Mouse (Mus musculus) spleen, postnatal 36 days (tissue): Measurements from ENCODE around the gene Stac3.
A peak's percentile ranks its signal among the peaks of the same experiment; 100 is the strongest.

Experiments used
- DNase-seq, 2 experiments: peaks; one replicate each; pipeline ENCODE4 v3.0.0; 2022; ENCODE audit warnings: low spot score in 2 of 2, mixed read lengths in 1 of 2

Stac3 gene

DNA sequence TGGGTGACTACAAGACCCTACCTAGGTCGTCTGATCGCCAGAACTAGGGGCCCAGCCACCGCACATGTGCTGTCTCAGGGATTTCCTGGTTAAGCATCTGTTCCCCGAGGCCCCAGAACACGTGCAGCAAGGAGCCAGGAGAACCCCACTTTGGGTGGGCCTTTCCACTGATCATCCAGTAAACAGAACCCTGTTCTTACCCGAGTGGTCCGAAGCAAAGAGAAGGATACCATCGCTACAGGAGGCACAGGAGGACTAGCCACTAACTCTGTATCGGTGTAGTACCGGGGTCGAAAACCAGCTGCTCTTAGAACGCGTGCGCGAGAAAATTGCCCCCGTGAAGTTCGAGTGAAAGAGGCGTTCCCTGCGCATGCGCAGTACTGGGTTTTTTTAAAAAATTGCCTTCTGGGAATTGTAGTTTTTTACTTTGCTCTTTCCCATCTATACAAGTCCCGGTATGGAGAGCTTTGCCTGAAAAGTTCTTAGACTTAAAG lies 20.6 kb downstream of the Stac3 start, which contains the start of gene Shmt2:
TSS of gene Shmt2 (minus strand) at position 357 of the 494 bp plus-strand sequence.
- DNase-seq: peak; percentile 77 to 85

DNA sequence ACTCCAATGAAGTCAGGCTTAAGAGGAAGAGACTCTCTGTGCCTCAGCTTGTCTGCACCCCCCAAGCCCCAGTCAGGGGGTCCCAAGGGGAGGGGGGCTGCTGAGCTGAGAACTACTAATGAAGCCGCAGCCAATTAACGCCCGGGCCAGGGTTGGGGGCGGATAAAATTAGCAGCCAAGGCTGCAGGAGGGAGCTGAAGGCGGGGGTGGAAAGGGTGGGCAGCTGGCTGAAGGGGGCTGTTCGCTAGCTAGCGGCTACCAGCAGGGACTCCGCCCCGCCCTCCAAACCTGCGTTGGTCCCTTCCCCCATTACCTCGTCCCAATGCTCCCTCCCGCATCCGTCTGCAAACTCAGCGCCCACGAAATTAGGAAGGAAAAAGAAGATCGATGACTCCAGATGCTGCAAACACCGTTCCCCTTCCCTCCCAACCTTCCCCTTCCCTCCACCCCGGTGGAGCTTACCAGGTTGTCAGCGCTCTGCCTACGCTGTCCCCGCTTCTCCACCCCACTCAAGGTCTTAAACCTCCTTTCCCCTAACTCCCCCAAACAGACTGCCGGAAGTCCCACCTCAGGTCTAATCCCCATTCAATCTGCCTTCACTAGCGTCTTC lies 23.3 kb downstream of the Stac3 start:
- no peak for DNase-seq

DNA sequence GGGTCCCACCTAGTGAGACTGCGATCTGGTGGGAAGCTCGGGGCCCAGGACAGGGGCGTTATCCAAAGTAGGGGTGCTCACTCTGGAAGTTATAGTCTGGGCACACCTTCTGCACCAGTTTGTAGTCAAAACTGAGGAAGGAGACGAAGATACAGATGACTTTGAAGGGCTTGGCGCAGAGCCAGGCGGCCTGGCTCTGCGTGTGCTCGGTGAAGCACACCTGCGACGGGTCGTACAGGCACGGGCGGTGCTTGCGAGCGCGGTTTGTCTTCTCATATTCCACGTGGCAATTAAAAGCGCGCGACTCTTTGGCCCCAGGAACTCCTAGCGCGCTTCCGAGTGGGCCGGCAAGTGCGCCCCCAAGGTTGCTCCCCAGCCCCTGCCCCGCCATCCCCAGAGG lies 24.6 kb downstream of the Stac3 start:
- no peak for DNase-seq

DNA sequence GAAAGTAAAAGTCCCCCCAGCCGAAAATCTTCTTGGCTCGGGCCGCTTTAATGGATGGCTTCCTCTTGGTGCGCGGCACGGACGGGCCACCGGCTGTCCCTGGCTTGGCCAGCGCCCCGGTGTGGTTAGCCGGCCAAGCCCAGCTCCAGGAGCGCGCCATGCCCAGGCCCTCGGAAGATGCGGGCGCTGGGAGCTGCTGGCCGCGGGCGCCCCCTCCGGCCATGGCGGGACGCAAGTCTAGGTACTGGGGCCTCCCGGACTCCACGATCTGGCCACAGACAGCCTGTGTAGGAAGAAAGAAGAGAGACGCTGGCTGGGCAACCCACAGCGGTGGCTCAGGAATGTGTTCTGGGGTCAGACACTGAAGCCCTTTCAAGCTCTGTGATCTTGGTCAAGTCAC lies 25.2 kb downstream of the Stac3 start:
- DNase-seq: no peak

DNA sequence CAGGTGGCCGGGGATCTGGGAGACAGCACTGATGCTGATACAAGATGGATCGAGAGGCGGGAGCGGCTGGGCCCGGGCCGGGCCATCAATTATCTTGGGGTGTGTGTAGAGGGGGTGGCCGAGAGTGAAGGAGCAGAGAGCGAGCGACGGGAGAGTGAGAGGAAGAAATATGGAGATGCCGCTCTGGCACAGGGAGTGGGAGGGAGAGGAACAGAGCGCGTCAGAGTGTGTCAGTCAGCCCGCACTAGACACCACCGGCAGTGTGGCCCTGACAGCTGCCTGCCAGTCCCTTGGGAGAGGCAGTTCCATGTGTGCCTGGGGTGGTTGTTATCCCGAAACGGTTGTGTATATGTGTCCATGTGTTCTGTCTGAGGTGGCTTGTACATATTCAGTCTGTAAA lies 26.0 kb downstream of the Stac3 start:
- no peak for DNase-seq

DNA sequence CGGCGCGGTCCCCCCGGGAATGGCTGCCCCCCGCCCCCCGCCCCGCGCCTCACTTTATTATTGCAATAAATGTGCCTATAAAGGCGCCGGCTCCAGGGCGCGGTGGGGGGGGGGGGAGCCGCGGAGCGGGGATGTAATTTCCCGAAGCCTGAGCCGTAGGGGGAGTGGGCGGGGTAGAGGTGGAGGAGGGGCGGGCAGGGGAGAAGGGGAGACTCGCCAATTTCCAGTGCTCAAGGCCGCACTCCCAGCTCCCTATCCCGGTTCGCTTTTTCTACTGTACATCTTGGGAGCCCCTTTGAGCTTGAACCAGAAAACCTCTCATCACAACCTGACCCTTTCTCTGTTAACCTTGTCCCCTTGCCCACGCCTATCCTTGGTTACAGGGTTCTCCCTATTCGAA lies 29.5 kb downstream of the Stac3 start:
- no peak for DNase-seq

DNA sequence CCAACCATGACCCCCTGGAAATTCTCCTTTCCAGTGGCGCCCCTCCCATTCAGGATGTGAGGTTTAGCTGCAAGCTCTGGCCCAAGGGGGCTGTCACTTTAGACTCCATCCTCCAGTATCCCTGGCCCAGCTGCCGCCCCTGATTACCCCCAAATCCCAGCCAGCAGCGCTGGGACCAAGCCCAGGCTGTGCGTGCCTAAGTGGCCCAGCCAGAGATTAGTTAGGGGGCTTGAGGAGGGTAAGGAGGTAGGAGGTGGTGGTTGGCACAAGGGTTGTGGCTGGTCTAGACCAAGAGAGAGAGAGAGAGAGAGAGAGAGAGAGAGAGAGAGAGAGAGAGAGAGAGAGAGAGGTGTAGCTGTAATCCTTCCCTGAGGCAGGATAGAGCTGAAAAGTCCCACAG lies 30.1 kb downstream of the Stac3 start:
- DNase-seq: no peak

DNA sequence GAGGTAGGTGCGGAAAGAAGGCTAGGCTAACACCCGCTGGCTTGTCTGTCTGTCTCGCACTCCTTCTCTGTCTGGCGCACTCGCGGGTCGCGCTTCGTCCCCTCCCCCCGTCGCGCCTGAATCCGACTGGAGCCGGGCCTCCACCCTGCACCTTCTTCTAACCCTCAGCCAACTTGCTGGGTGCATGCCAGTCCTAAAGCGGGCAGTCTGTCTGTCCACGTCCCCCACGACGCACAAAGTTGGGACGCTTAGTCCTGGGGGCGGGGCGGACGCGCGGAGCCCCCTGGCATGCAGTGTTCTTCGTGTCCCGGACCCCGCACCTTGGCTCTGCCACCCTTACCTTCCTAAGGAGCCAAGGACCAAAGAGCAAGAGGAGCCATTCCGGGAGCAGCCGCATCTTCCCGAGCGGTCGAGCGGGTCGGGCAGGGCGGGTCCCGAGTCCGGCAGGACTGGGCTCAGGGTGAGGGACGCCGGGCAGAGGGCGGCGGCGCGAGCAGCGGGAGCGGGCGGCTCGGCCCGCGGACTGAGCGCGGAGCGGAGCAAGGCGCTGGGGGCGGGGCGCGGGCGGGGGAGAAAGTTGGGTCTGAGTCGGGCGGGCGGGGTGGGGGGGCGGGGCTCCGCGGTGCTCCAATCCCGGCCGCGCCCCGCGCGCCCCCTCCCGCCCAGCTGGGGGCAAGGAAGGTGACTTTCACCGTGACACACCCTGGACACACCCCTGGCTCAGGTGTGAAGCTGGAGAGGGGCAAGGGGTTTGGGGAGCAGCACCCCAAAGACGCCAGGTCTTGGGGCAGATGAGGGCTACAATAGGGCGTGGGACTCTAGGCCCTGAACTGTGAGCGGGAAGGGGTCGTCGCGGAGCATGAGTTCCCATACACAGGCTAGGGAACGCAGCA lies 32.8 kb downstream of the Stac3 start, which contains the start of gene Nxph4:
TSS of gene Nxph4 (minus strand) at position 524 of the 893 bp plus-strand sequence.
- DNase-seq: peak in 1 of 2 experiments; percentile 22

DNA sequence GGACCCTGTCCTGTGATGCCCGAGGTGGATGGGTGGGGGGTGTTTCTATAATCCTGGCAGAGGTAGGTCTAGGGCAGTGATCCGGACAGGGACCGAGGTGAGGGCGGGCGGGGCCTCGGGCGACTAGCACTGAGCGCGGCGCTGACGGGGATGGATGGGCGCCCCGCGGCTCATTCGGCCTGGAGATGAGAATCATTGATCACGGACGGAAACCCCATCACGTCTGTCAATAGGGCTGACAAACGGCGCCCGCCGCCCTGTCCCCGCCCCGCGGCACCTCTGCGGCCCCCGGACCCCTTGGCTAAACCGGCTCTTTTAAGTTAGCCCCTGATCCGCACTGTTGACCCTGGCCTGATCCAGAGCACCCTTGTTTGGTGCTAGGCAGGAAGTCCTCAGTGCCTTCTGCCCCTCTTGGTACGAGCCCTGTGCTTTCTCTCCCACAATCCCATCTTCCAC lies 33.5 kb downstream of the Stac3 start:
- no peak for DNase-seq

DNA sequence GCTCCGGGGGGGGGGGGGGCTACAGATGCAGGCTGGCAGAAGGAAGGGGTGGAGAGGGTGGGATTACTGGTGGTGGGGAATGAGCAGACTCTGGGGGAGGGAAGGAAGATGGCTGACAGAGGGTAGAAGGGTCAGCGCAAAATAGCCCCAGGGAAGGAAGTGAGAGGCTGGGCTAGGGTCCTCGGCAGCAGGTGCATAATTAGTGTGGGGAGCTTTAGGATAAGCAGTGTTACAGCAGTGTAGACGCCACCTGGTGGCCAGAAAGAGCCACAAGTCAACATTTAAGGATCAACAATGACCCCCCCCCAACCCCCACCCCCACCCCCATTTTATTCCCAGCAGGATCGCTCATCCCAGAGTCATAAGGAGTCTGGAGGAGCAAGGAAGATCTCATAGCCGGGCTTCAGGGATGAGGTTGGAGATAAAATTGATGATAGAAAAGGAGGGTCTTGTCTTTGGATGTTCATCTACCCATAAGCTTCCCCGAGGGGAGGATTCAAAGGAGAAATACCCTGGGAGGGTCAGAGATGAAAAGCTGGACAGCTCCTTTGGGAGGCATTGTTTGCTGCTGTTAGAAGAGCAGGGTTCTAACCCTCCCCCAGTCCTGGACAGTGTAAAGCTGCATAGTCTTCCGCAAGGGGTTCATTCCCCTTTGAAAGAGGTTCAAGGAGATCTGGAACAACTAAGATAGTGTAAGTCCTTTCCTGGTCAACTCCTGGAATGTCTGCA lies 35.3 kb downstream of the Stac3 start:
- peak in 1 of 2 experiments; percentile 32 for DNase-seq

DNA sequence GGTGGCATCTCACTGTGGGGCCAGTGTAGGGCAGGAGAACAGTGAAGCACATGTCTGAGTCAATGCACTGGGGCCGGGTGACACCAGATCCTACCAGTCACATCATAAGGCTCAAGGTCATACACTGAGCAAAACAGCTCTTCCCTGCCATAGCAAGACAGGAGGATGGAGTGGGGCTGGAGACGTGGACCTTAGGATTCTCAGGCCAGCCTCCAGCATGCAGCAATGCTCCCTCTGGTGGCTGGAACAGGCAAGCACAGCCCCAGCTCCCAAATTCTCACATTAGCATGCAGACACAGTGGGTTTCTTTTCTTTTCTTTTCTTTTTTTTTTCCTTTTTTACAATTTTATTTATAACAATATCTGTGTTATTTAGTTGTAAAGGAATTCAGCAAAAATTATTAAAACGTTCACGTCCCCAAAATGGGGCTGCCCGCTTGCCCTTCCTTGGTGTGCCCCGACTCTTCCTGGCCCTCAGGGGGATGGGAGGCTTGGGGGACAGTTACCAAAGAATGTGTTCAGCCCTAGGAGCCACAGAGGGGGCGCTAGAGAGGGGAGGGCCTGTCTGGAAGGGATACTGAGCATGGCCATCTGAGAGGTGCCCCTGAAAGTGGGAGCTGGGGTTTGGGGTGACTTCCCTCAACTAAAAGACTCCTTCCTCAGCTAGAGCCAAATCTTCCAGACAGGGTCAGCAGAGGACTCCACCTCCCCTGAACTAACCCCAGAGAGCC lies 36.5 kb downstream of the Stac3 start:
- peak; percentile 56 to 57 for DNase-seq

DNA sequence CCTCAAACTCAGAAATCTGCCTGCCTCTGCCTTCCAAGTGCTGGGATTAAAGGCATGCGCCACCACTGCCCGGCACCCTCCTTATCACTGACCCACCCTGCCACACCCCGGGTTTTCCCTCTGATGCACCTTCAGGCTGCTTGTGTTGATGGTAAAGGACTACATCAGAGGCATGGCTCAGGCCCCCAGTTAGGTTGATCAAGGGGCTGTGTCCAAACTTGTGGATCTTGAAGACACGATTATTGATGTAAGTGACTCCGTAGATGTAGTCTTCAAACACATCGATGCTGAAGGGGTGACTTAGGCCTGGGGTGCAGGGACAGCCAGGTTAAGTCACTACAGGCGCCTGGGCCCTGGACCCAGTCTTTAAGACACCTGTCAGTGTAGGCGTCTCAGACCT lies 40.0 kb downstream of the Stac3 start:
- DNase-seq: no peak

DNA sequence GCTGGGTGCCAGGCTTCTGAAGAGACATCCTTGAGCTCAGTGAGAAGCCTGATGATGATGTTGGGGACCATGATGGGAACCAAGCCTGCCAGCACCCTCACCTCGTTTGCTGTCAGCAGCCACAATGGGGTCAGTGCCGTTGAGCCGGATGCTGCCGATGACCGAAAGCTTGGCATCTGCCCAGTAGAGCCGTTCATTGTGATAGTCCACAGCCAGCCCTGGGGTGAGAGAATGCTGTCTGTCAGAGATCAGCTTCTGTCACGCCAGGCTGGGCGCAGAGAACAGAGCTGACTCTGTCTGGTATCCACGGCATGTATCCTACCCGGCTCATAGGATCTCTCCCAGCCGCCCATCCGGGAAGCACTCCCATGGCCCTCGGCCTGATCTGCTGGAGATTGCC lies 40.6 kb downstream of the Stac3 start:
- no peak for DNase-seq

DNA sequence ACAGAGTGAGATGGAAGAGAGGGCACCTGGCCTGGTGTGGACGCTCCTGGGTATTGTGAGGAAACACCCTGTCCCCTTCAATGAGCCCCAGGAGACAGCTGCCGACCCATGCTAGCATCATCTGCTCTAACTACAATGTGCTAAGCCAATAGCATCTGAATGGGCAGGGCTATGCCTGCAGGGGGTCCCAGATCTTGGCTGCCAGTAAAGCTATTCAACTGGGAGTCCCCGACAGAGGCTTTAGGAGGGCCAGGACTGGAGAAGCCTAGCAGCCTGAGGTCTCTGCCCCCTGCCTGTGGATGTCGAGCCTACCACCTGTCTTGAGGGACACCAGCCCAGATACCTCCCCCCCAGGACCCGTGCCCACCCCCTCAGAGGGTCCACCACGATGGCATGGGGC lies 41.2 kb downstream of the Stac3 start:
- no peak for DNase-seq

DNA sequence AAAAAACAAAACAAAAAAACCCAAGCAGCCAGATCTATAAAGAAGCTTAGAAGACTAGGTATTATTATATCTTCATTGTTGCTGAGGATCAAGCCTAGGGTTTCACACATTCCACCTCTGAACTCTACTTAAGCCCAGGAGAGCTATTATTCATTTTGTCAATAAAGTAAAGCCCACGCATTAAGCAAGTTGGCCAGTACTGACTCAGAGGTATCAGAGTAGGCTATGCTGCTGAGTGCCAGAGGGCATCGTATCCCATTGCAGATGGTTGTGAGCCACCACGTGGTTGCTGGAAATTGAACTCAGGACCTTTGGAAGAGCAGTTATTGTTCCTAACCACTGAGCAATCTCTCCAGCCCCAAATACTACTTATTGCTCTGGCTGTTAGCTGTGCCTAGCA lies 42.4 kb downstream of the Stac3 start:
- DNase-seq: no peak

DNA sequence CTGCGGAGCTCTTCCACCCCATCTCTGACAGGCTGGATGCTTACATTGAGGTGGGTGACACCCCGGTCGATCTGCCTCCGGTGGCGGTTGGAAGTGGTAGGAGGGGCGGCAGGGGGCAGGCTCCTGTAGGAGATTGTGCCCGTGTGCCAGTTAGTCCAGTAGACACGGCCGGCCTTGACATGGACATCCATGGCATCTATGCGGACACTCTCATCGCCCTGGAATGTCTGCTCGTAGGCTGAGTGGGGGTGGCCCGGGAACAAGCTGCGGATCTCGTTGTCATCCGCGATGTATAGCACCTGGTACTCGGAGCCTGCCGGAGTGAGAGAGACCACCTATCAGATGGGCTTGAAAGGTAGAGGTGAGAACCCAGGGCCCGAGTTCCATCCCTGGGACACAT lies 42.9 kb downstream of the Stac3 start:
- DNase-seq: no peak

DNA sequence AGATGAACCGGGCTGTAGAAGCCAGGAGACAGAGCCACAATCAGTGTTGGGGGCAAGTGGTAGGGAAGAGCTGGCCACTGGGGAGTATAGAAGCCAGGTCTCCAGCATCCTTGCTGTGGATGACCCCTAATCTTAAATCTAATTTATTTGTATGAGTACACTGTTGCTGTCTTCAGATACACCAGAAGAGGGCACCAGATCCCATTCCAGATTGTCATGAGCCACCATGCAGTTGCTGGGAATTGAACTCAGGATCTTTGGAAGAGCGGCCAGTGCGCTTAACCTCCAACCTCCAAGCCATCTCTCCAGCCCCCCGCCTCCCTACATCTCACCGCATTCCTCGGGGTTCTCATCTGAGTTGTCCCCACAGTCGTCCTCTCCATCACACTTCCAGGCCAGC lies 45.0 kb downstream of the Stac3 start:
- DNase-seq: no peak

DNA sequence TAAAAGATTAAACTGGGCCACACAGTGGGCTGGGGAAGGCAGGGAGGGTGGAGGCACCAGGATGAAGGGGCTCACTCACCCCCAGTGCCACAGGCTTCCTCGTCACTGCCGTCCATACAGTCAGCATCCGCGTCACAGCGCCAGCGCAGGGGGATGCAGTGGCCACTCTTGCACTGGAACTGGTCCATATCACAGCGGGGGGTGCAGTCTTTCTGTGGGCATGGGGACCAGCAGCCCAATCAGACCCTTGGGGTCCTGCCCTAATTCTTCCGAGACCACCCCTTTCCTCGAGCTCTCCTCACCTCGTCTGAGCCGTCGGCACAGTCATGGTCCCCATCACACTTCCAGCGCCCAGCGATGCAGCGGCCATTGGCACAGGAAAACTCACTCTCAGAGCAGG lies 46.8 kb downstream of the Stac3 start:
- DNase-seq: no peak

DNA sequence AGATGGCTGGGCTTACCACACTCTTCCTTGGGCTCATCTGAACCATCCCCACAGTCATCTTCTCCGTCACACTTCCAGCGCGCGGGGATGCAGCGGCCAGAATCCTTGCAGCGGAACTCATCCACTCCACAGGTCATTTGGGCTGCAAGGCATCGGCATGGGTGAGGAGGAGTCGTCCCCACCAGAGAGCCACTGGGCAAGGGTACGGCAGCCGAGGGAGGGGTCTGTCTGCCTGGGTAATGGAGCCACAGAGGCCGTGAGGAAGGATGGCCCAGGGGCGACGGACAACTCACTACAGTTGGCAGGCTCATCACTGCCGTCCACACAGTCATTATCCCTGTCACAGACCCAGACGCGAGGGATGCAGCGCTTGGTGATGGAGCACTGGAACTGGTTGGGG lies 48.4 kb downstream of the Stac3 start:
- no peak for DNase-seq

DNA sequence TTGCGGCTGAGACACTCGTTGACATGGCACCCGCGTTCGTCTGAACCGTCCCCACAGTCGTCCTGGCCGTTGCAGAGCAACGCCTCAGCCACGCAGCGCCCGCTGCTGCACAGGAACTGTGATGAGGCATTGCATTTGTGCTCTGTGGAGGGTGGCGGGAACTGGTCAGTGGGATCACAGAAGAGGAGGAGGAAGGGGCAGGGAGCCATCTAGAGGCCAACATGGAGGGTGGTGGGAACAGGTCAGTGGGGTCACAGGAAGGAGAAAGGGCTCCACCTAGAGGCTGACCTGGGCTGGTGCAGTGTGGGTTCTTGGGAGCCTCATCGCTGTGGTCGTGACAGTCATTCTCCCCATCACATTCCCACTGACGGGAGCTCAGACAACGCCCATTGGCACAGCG lies 54.2 kb downstream of the Stac3 start:
- DNase-seq: no peak

DNA sequence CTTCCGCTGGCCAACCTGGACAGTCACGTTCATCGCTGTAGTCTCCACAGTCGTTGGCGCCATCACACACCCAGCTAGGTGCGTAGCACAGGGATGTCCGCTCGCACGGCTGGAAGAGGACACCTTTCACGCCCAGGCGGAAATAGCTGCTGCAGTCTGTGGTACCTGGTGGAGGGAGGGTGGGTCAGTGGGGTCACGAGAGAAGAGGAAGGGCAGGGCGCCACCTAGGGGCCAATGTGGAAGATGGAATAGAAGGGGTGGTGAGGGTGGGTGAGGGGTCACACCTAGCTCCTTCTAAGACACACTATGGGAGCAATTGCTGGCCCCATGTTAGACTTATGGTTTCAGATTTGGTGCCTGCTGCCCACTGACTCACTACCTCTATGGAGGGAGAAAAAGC lies 55.9 kb downstream of the Stac3 start:
- no peak for DNase-seq
